Mouse (Mus musculus) cortical plate, adult 2 months (tissue): ENCODE measurements around the gene Tmem229b.

Source experiments
- CTCF ChIP-seq: fragments of 200-500 bp; IDR thresholded peaks from 2 replicates; pipeline ENCODE4 v1.5.1; 2011; ENCODE audit warnings: mild to moderate bottlenecking, control low read depth, low read length; ENCODE audit not compliant: insufficient read depth; ENCODE audit errors: extremely low read depth
- POLR2A ChIP-seq: fragments of 200-500 bp; IDR thresholded peaks from 2 replicates; pipeline ENCODE4 v1.6.1; 2011; ENCODE audit warnings: mild to moderate bottlenecking, low read length, control low read depth; ENCODE audit not compliant: insufficient read depth; ENCODE audit errors: extremely low read depth

DNA sequence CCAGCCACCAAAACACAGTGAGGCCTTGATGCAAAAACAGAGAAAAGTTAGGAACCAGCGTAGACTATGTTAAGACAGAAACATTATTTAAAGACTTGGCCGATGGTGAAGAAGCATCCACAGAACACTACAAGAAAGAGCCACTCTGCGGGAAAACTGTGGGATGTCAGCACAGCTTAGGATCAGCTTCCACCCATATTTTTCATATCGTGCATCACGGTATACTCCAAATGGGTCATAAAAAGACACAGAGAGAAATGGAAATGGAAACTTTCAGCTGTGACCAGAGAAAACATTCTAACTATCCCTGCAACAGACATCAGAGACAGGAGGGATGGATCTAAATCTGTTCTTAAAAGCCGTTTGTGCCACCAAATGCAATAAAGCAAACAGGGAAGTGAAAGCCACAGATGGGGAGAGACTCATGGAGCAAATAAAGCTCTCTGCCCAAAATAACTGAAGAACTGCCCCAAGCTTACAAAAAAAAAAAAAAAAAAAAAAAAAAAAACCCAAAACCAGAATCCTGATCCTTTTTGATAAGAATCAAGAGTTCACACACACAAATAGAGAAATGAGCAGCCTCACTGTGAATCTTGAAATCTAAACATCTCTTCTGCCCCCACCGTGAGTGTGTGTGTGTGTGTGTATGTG, 83.8 kb downstream of the Tmem229b start:
- TF ChIP-seq POLR2A (no peak), CTCF (no peak)
